Mouse (Mus musculus): ENCODE measurements around the gene Rexo4. TPM values are rescaled to one million over a fixed set of nuclear protein-coding genes. Genes with fewer than 3 reads are reported as not detected.

Gene Rexo4
- polyA plus RNA-seq, 1 experiment = 22.8 TPM

- Histone ChIP-seq H3K27me3 (ENCODE audit: control insufficient read depth, insufficient read depth, low read length) (no peaks in the 10 kb centered on the region), H3K4me1 (ENCODE audit: control insufficient read depth, insufficient read depth, insufficient read length) (no peaks in the 10 kb centered on the region), H3K36me3 (ENCODE audit: control insufficient read depth, insufficient read depth, low read length) (no peaks in the 10 kb centered on the region), H3K27ac (ENCODE audit: insufficient read depth, low read length) (no peak overlapping the region), H3K4me3 (ENCODE audit: extremely low read depth, insufficient read depth, insufficient read length) (no peak overlapping the region)
- TF ChIP-seq CTCF (IDR thresholded peaks at IDR 0.05; ENCODE audit: extremely low read depth, insufficient read depth, insufficient read length, insufficient replicate concordance) = no peak
- TF ChIP-seq POLR2A (IDR thresholded peaks at IDR 0.05; ENCODE audit: low read depth, low read length) = no peak
- 65% methylated on average over 3 of the region's 3 CpGs for WGBS
- DNase-seq (ENCODE audit: low read depth in 1 of 2, low spot score in 2 of 2) = no peak
These were observed 29.8 kb upstream of the Rexo4 start for GRCm38 (mm10) chr2:26993936-26994335.

- no peaks in the 10 kb centered on the region for H3K36me3 ChIP-seq (ENCODE audit: control insufficient read depth, insufficient read depth, low read length)
- H3K4me1 ChIP-seq (ENCODE audit: control insufficient read depth, insufficient read depth, insufficient read length) = no peaks in the 10 kb centered on the region
- DNase-seq (ENCODE audit: low read depth in 1 of 2, low spot score in 2 of 2) = no peak
- no peak for TF ChIP-seq CTCF (IDR thresholded peaks at IDR 0.05; ENCODE audit: extremely low read depth, insufficient read depth, insufficient read length, insufficient replicate concordance)
- no peak for TF ChIP-seq POLR2A (IDR thresholded peaks at IDR 0.05; ENCODE audit: low read depth, low read length)
- WGBS = 83% methylated on average over 5 of the region's 5 CpGs
- no peak overlapping the region for H3K4me3 ChIP-seq (ENCODE audit: extremely low read depth, insufficient read depth, insufficient read length)
- no peaks in the 10 kb centered on the region for H3K27me3 ChIP-seq (ENCODE audit: control insufficient read depth, insufficient read depth, low read length)
- H3K27ac ChIP-seq (ENCODE audit: insufficient read depth, low read length) = no peak overlapping the region
These were observed 20.5 kb upstream of the Rexo4 start for GRCm38 (mm10) chr2:26984640-26985039.

- Histone ChIP-seq H3K27ac (ENCODE audit: insufficient read depth, low read length) (no peak overlapping the region), H3K4me1 (ENCODE audit: control insufficient read depth, insufficient read depth, insufficient read length) (no peaks in the 10 kb centered on the region), H3K36me3 (ENCODE audit: control insufficient read depth, insufficient read depth, low read length) (no peaks in the 10 kb centered on the region), H3K4me3 (ENCODE audit: extremely low read depth, insufficient read depth, insufficient read length) (no peak overlapping the region), H3K27me3 (ENCODE audit: control insufficient read depth, insufficient read depth, low read length) (no peaks in the 10 kb centered on the region)
- DNase-seq (ENCODE audit: low read depth in 1 of 2, low spot score in 2 of 2) = no peak
- TF ChIP-seq CTCF (IDR thresholded peaks at IDR 0.05; ENCODE audit: extremely low read depth, insufficient read depth, insufficient read length, insufficient replicate concordance) (no peak), POLR2A (IDR thresholded peaks at IDR 0.05; ENCODE audit: low read depth, low read length) (no peak)
- WGBS = 69% methylated on average over 2 of the region's 2 CpGs
These were observed 20.0 kb upstream of the Rexo4 start for GRCm38 (mm10) chr2:26984179-26984578.

- H3K4me1 ChIP-seq (ENCODE audit: control insufficient read depth, insufficient read depth, insufficient read length) = no peaks in the 10 kb centered on the region
- DNase-seq (ENCODE audit: low read depth in 1 of 2, low spot score in 2 of 2) = no peak
- 86% methylated on average over 1 of the region's 1 CpGs for WGBS
- H3K36me3 ChIP-seq (ENCODE audit: control insufficient read depth, insufficient read depth, low read length) = no peaks in the 10 kb centered on the region
- H3K27ac ChIP-seq (ENCODE audit: insufficient read depth, low read length) = no peak overlapping the region
- H3K27me3 ChIP-seq (ENCODE audit: control insufficient read depth, insufficient read depth, low read length) = no peaks in the 10 kb centered on the region
- no peak overlapping the region for H3K4me3 ChIP-seq (ENCODE audit: extremely low read depth, insufficient read depth, insufficient read length)
- TF ChIP-seq CTCF (IDR thresholded peaks at IDR 0.05; ENCODE audit: extremely low read depth, insufficient read depth, insufficient read length, insufficient replicate concordance) (no peak), POLR2A (IDR thresholded peaks at IDR 0.05; ENCODE audit: low read depth, low read length) (no peak)
These were observed 16.2 kb upstream of the Rexo4 start for GRCm38 (mm10) chr2:26980361-26980760.

- peak in 1 of 2 experiments; percentile 50 for DNase-seq (ENCODE audit: low read depth in 1 of 2, low spot score in 2 of 2)
- Histone ChIP-seq H3K36me3 (ENCODE audit: control insufficient read depth, insufficient read depth, low read length) (no peaks in the 10 kb centered on the region), H3K27me3 (ENCODE audit: control insufficient read depth, insufficient read depth, low read length) (no peaks in the 10 kb centered on the region), H3K4me1 (ENCODE audit: control insufficient read depth, insufficient read depth, insufficient read length) (peaks cover 8% of the 10 kb centered on the region; the same call in 1 of the 2 replicates), H3K27ac (ENCODE audit: insufficient read depth, low read length) (peak overlapping the region; percentile 71), H3K4me3 (ENCODE audit: extremely low read depth, insufficient read depth, insufficient read length) (no peak overlapping the region)
- 5% methylated on average over 4 of the region's 4 CpGs for WGBS
- TF ChIP-seq POLR2A (IDR thresholded peaks at IDR 0.05; ENCODE audit: low read depth, low read length) (no peak), CTCF (IDR thresholded peaks at IDR 0.05; ENCODE audit: extremely low read depth, insufficient read depth, insufficient read length, insufficient replicate concordance) (no peak)
These were observed 9.8 kb upstream of the Rexo4 start for GRCm38 (mm10) chr2:26973960-26974359.

GRCm38 (mm10) chr2:26973116-26973515 is 8.9 kb upstream of the Rexo4 start, which contains the start of gene Adamts13:
Gene Adamts13, plus strand, starts transcription at chr2:26973416.
- WGBS = 72% methylated on average over 3 of the region's 3 CpGs
- Histone ChIP-seq H3K27me3 (ENCODE audit: control insufficient read depth, insufficient read depth, low read length) (no peaks in the 10 kb centered on the region), H3K27ac (ENCODE audit: insufficient read depth, low read length) (peak within 1 kb of the TSS; percentile 71), H3K4me1 (ENCODE audit: control insufficient read depth, insufficient read depth, insufficient read length) (peaks cover 8% of the 10 kb centered on the region; the same call in 1 of the 2 replicates), H3K4me3 (ENCODE audit: extremely low read depth, insufficient read depth, insufficient read length) (no peak within 1 kb of the TSS), H3K36me3 (ENCODE audit: control insufficient read depth, insufficient read depth, low read length) (no peaks in the 10 kb centered on the region)
- DNase-seq (ENCODE audit: low read depth in 1 of 2, low spot score in 2 of 2) = no peak
- TF ChIP-seq POLR2A (IDR thresholded peaks at IDR 0.05; ENCODE audit: low read depth, low read length) (no peak), CTCF (IDR thresholded peaks at IDR 0.05; ENCODE audit: extremely low read depth, insufficient read depth, insufficient read length, insufficient replicate concordance) (no peak)

GRCm38 (mm10) chr2:26967262-26967661 is 3.1 kb upstream of the Rexo4 start:
- 83% methylated on average over 2 of the region's 2 CpGs for WGBS
- no peak for TF ChIP-seq CTCF (IDR thresholded peaks at IDR 0.05; ENCODE audit: extremely low read depth, insufficient read depth, insufficient read length, insufficient replicate concordance)
- no peak for TF ChIP-seq POLR2A (IDR thresholded peaks at IDR 0.05; ENCODE audit: low read depth, low read length)
- no peak for DNase-seq (ENCODE audit: low read depth in 1 of 2, low spot score in 2 of 2)
- H3K4me3 ChIP-seq (ENCODE audit: extremely low read depth, insufficient read depth, insufficient read length) = no peak overlapping the region
- H3K27me3 ChIP-seq (ENCODE audit: control insufficient read depth, insufficient read depth, low read length) = no peaks in the 10 kb centered on the region
- no peak overlapping the region for H3K27ac ChIP-seq (ENCODE audit: insufficient read depth, low read length)
- no peaks in the 10 kb centered on the region; the same call in 1 of the 2 replicates for H3K36me3 ChIP-seq (ENCODE audit: control insufficient read depth, insufficient read depth, low read length)
- peaks cover 8% of the 10 kb centered on the region; the same call in 1 of the 2 replicates for H3K4me1 ChIP-seq (ENCODE audit: control insufficient read depth, insufficient read depth, insufficient read length)

Measured in spleen, adult 2 months (tissue).